Mouse (Mus musculus): Measurements from ENCODE around the gene Thumpd3. TPM values are rescaled to one million over a fixed set of nuclear protein-coding genes. Genes with fewer than 3 reads are reported as not detected.

Thumpd3 gene
- polyA plus RNA-seq, 1 experiment from 2014 or later: 29.5 TPM

GRCm38 (mm10) chr6:113065186-113065585 is 19.2 kb downstream of the Thumpd3 start:
- H3K36me3 ChIP-seq (ENCODE audit: control insufficient read depth, insufficient read depth): peaks cover 49% of the 10 kb centered on the region
- no peak overlapping the region for H3K4me3 ChIP-seq (ENCODE audit: low read depth, low read length)
- no peaks in the 10 kb centered on the region for H3K9me3 ChIP-seq (replicated peaks; ENCODE audit: control insufficient read depth, low read length)
- H3K4me2 ChIP-seq (ENCODE audit: low read depth, low read length): no peak overlapping the region
- H3K9ac ChIP-seq (ENCODE audit: low read depth, low read length): no peak overlapping the region
- no peak overlapping the region for H3K27ac ChIP-seq (ENCODE audit: low read length)
- WGBS (ENCODE audit: insufficient replicate concordance): 81% methylated on average over 3 of the region's 3 CpGs
- peaks cover 7% of the 10 kb centered on the region; the same call in 1 of the 2 replicates for H3K4me1 ChIP-seq (ENCODE audit: control insufficient read depth, low read depth, low read length)
- ATAC-seq (ENCODE audit: low read depth): no peak
- H3K27me3 ChIP-seq (ENCODE audit: control insufficient read depth, insufficient read depth, low read depth, low read length): no peaks in the 10 kb centered on the region

GRCm38 (mm10) chr6:113069154-113069553 is 23.1 kb downstream of the Thumpd3 start:
- Histone ChIP-seq H3K9me3 (replicated peaks; ENCODE audit: control insufficient read depth, low read length) (no peaks in the 10 kb centered on the region), H3K27ac (ENCODE audit: low read length) (no peak overlapping the region), H3K36me3 (ENCODE audit: control insufficient read depth, insufficient read depth) (peaks cover 27% of the 10 kb centered on the region), H3K4me1 (ENCODE audit: control insufficient read depth, low read depth, low read length) (peaks cover 16% of the 10 kb centered on the region), H3K27me3 (ENCODE audit: control insufficient read depth, insufficient read depth, low read depth, low read length) (no peaks in the 10 kb centered on the region), H3K9ac (ENCODE audit: low read depth, low read length) (no peak overlapping the region), H3K4me2 (ENCODE audit: low read depth, low read length) (no peak overlapping the region), H3K4me3 (ENCODE audit: low read depth, low read length) (no peak overlapping the region)
- WGBS (ENCODE audit: insufficient replicate concordance): 79% methylated on average over 1 of the region's 1 CpGs
- no peak for ATAC-seq (ENCODE audit: low read depth)

- ATAC-seq (ENCODE audit: low read depth): no peak
- H3K4me1 ChIP-seq (ENCODE audit: control insufficient read depth, low read depth, low read length): peaks cover 22% of the 10 kb centered on the region
- no peaks in the 10 kb centered on the region for H3K27me3 ChIP-seq (ENCODE audit: control insufficient read depth, insufficient read depth, low read depth, low read length)
- H3K9ac ChIP-seq (ENCODE audit: low read depth, low read length): peak overlapping the region; percentile 92
- H3K4me3 ChIP-seq (ENCODE audit: low read depth, low read length): peak overlapping the region; percentile 90
- H3K27ac ChIP-seq (ENCODE audit: low read length): peak overlapping the region; percentile 100
- peak overlapping the region; percentile 77 for H3K4me2 ChIP-seq (ENCODE audit: low read depth, low read length)
- H3K9me3 ChIP-seq (replicated peaks; ENCODE audit: control insufficient read depth, low read length): no peaks in the 10 kb centered on the region
- WGBS (ENCODE audit: insufficient replicate concordance): 13% methylated on average over 3 of the region's 3 CpGs
- no peaks in the 10 kb centered on the region for H3K36me3 ChIP-seq (ENCODE audit: control insufficient read depth, insufficient read depth)
These were observed 29.2 kb downstream of the Thumpd3 start for GRCm38 (mm10) chr6:113075261-113075660.

GRCm38 (mm10) chr6:113076012-113076685 is 30.1 kb downstream of the Thumpd3 start:
- peaks cover 24% of the 10 kb centered on the region for H3K4me1 ChIP-seq (ENCODE audit: control insufficient read depth, low read depth, low read length)
- under 1% methylated on average over 52 of the region's 55 CpGs for WGBS (ENCODE audit: insufficient replicate concordance)
- peak; percentile 73 for ATAC-seq (ENCODE audit: low read depth)

GRCm38 (mm10) chr6:113076686-113077516 is 30.9 kb downstream of the Thumpd3 start, which contains the start of gene Setd5:
Gene Setd5, plus strand, starts transcription at chr6:113077365.
- ATAC-seq (ENCODE audit: low read depth): peak; percentile 84
- Histone ChIP-seq H3K9ac (ENCODE audit: low read depth, low read length) (peak within 1 kb of the TSS; percentile 98), H3K36me3 (ENCODE audit: control insufficient read depth, insufficient read depth) (no peaks in the 10 kb centered on the region), H3K4me2 (ENCODE audit: low read depth, low read length) (peak within 1 kb of the TSS; percentile 77), H3K4me1 (ENCODE audit: control insufficient read depth, low read depth, low read length) (peaks cover 28% of the 10 kb centered on the region), H3K27me3 (ENCODE audit: control insufficient read depth, insufficient read depth, low read depth, low read length) (no peaks in the 10 kb centered on the region), H3K27ac (ENCODE audit: low read length) (peak within 1 kb of the TSS; percentile 100), H3K9me3 (replicated peaks; ENCODE audit: control insufficient read depth, low read length) (no peaks in the 10 kb centered on the region), H3K4me3 (ENCODE audit: low read depth, low read length) (peak within 1 kb of the TSS; percentile 90)
- WGBS (ENCODE audit: insufficient replicate concordance): under 1% methylated on average over 79 of the region's 91 CpGs

More at GRCm38 (mm10) chr6:113076012-113076685, 30.1 kb downstream of the Thumpd3 start:
- no peaks in the 10 kb centered on the region for H3K9me3 ChIP-seq (replicated peaks; ENCODE audit: control insufficient read depth, low read length)
- H3K4me3 ChIP-seq (ENCODE audit: low read depth, low read length): peak overlapping the region; percentile 90
- peak overlapping the region; percentile 100 for H3K27ac ChIP-seq (ENCODE audit: low read length)
- H3K9ac ChIP-seq (ENCODE audit: low read depth, low read length): peak overlapping the region; percentile 92
- no peaks in the 10 kb centered on the region for H3K36me3 ChIP-seq (ENCODE audit: control insufficient read depth, insufficient read depth)
- H3K27me3 ChIP-seq (ENCODE audit: control insufficient read depth, insufficient read depth, low read depth, low read length): no peaks in the 10 kb centered on the region
- peak overlapping the region; percentile 77 for H3K4me2 ChIP-seq (ENCODE audit: low read depth, low read length)

GRCm38 (mm10) chr6:113077569-113078030 is 31.6 kb downstream of the Thumpd3 start:
- no peaks in the 10 kb centered on the region for H3K27me3 ChIP-seq (ENCODE audit: control insufficient read depth, insufficient read depth, low read depth, low read length)
- peak overlapping the region; percentile 90 for H3K4me3 ChIP-seq (ENCODE audit: low read depth, low read length)
- peaks cover 30% of the 10 kb centered on the region for H3K4me1 ChIP-seq (ENCODE audit: control insufficient read depth, low read depth, low read length)
- H3K36me3 ChIP-seq (ENCODE audit: control insufficient read depth, insufficient read depth): no peaks in the 10 kb centered on the region
- peak overlapping the region; percentile 100 for H3K27ac ChIP-seq (ENCODE audit: low read length)
- WGBS (ENCODE audit: insufficient replicate concordance): 0% methylated on average over 28 of the region's 28 CpGs
- H3K9ac ChIP-seq (ENCODE audit: low read depth, low read length): peak overlapping the region; percentile 98
- H3K4me2 ChIP-seq (ENCODE audit: low read depth, low read length): peak overlapping the region; percentile 56
- no peaks in the 10 kb centered on the region for H3K9me3 ChIP-seq (replicated peaks; ENCODE audit: control insufficient read depth, low read length)
- no peak for ATAC-seq (ENCODE audit: low read depth)

GRCm38 (mm10) chr6:113078031-113078721 is 32.2 kb downstream of the Thumpd3 start:
- ATAC-seq (ENCODE audit: low read depth): no peak
- no peaks in the 10 kb centered on the region for H3K27me3 ChIP-seq (ENCODE audit: control insufficient read depth, insufficient read depth, low read depth, low read length)
- H3K36me3 ChIP-seq (ENCODE audit: control insufficient read depth, insufficient read depth): no peaks in the 10 kb centered on the region
- peak overlapping the region; percentile 100 for H3K27ac ChIP-seq (ENCODE audit: low read length)
- peak overlapping the region; percentile 90 for H3K4me3 ChIP-seq (ENCODE audit: low read depth, low read length)
- no peaks in the 10 kb centered on the region for H3K9me3 ChIP-seq (replicated peaks; ENCODE audit: control insufficient read depth, low read length)
- H3K4me2 ChIP-seq (ENCODE audit: low read depth, low read length): peak overlapping the region; percentile 56
- under 1% methylated on average over 18 of the region's 18 CpGs for WGBS (ENCODE audit: insufficient replicate concordance)
- H3K9ac ChIP-seq (ENCODE audit: low read depth, low read length): peak overlapping the region; percentile 98
- H3K4me1 ChIP-seq (ENCODE audit: control insufficient read depth, low read depth, low read length): peaks cover 30% of the 10 kb centered on the region

GRCm38 (mm10) chr6:113079492-113079891 is 33.5 kb downstream of the Thumpd3 start:
- H3K9ac ChIP-seq (ENCODE audit: low read depth, low read length): peak overlapping the region; percentile 67
- peaks cover 25% of the 10 kb centered on the region for H3K4me1 ChIP-seq (ENCODE audit: control insufficient read depth, low read depth, low read length)
- peak overlapping the region; percentile 90 for H3K4me3 ChIP-seq (ENCODE audit: low read depth, low read length)
- H3K9me3 ChIP-seq (replicated peaks; ENCODE audit: control insufficient read depth, low read length): no peaks in the 10 kb centered on the region
- no peak for ATAC-seq (ENCODE audit: low read depth)
- 0% methylated on average over 3 of the region's 3 CpGs for WGBS (ENCODE audit: insufficient replicate concordance)
- no peaks in the 10 kb centered on the region for H3K36me3 ChIP-seq (ENCODE audit: control insufficient read depth, insufficient read depth)
- H3K4me2 ChIP-seq (ENCODE audit: low read depth, low read length): peak overlapping the region; percentile 56
- no peaks in the 10 kb centered on the region for H3K27me3 ChIP-seq (ENCODE audit: control insufficient read depth, insufficient read depth, low read depth, low read length)
- H3K27ac ChIP-seq (ENCODE audit: low read length): peak overlapping the region; percentile 70

All from liver, embryonic 16.5 days (tissue).